Mouse (Mus musculus) myocyte (in vitro differentiated cells): ENCODE results near the gene Morn5.

Experiments used
- E2F4 ChIP-seq: IDR thresholded peaks from one replicate; pipeline ENCODE4 v1.6.1; 2011; ENCODE audit warnings: mild to moderate bottlenecking, control low read depth, moderate library complexity; ENCODE audit not compliant: insufficient read depth
- MAX ChIP-seq: IDR thresholded peaks from one replicate; pipeline ENCODE4 v1.6.1; 2011; ENCODE audit warnings: low read depth, mild to moderate bottlenecking, control low read depth
- POLR2A ChIP-seq: IDR thresholded peaks from one replicate; pipeline ENCODE4 v1.6.1; 2011; ENCODE audit warnings: low read depth, mild to moderate bottlenecking, control low read depth, moderate library complexity; ENCODE audit not compliant: insufficient read length
- USF1 ChIP-seq: IDR thresholded peaks from one replicate; pipeline ENCODE4 v1.6.1; 2011; ENCODE audit warnings: low read depth, mild to moderate bottlenecking, control low read depth, moderate library complexity

DNA sequence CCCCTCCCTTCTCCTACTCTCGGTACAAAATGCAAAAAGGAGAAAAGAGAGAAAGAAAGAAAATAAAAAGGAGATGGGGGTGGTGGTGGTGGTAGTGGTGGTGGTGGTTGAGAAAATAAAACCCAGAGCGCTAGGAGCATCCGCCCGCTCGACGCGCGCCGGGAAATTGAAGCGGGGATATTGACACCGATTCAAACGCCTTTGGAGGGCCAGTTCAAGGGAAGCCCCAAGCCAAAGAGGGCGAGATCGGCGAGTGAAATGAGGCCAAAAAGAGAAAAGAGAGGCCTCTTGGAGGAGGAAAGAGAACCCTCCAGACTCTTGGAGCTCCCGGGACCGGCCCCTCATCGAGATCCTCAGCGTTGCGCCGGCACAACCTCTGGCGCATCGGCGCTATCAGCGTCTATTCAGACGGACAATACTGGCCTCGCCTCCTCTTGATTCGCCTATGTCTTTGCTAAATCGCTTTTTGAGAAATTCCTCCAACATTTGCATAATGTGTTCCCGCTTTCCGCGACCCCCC lies 55.2 kb downstream of the Morn5 start:
- TF ChIP-seq POLR2A (no peak), MAX (no peak), E2F4 (no peak), USF1 (no peak)
